Mouse (Mus musculus) ES-E14 (cell line): ENCODE measurements around the gene Endou.

ENCODE experiments used
- CHD2 ChIP-seq: IDR thresholded peaks from 2 replicates; pipeline ENCODE4 v1.6.1; 2014; ENCODE audit warnings: mild to moderate bottlenecking, low read depth, low read length, inconsistent platforms
- HCFC1 ChIP-seq: IDR thresholded peaks from 2 replicates; pipeline ENCODE4 v1.6.1; 2012; ENCODE audit warnings: low read length, inconsistent platforms, borderline replicate concordance; ENCODE audit not compliant: insufficient read depth
- MAFK ChIP-seq: IDR thresholded peaks from 2 replicates; pipeline ENCODE4 v1.6.1; 2014; ENCODE audit warnings: mild to moderate bottlenecking, low read depth, low read length, inconsistent platforms; ENCODE audit not compliant: insufficient read depth
- ZC3H11A ChIP-seq: IDR thresholded peaks from 2 replicates; pipeline ENCODE4 v1.6.1; 2012; ENCODE audit warnings: low read depth, mild to moderate bottlenecking, inconsistent platforms, low read length, borderline replicate concordance
- ZNF384 ChIP-seq: IDR thresholded peaks from 2 replicates; pipeline ENCODE4 v1.6.1; 2012; ENCODE audit warnings: low read depth, low read length, inconsistent platforms

GRCm38 (mm10) chr15:97738923-97739322 lies 7.8 kb upstream of the Endou start:
- TF ChIP-seq ZNF384, result no peak
- no peak for TF ChIP-seq HCFC1
- TF ChIP-seq ZC3H11A, result no peak
- no peak for TF ChIP-seq CHD2
- TF ChIP-seq MAFK, result no peak
